Mouse (Mus musculus) limb, embryonic 14.5 days (tissue): Measurements from ENCODE around the gene Tmem19. TPM values are rescaled to one million over a fixed set of nuclear protein-coding genes. Genes with fewer than 3 reads are reported as not detected.

ENCODE experiments used
- ATAC-seq: fragments of 200-750 bp; cut with Nextera tagmentation; 2 replicates; pipeline ENCODE4 v1.8.0; 2017; ENCODE audit warnings: low read depth, moderate number of reproducible peaks, moderate TSS enrichment; ENCODE audit not compliant: low FRiP score
- DNase-seq: peaks from one replicate; pipeline ENCODE4 v3.0.0-alpha.2; 2015; ENCODE audit warnings: low spot score
- H3K27ac ChIP-seq: fragments of 300-500 bp; sonication (generic); replicated peaks from 2 replicates; pipeline ENCODE4 v1.5.1; 2014; ENCODE audit warnings: low read depth, mild to moderate bottlenecking, low read length, moderate library complexity, mixed read lengths
- H3K27me3 ChIP-seq: fragments of 300-500 bp; sonication (generic); 2 replicates; pipeline ENCODE4 v1.6.1; 2014; ENCODE audit warnings: low read length, mixed read lengths; ENCODE audit not compliant: control insufficient read depth, insufficient read depth
- H3K36me3 ChIP-seq: fragments of 300-500 bp; sonication (generic); 2 replicates; pipeline ENCODE4 v1.6.1; 2014; ENCODE audit warnings: mild to moderate bottlenecking, low read length, moderate library complexity, mixed read lengths; ENCODE audit not compliant: control insufficient read depth, insufficient read depth
- H3K4me1 ChIP-seq: fragments of 300-500 bp; sonication (generic); 2 replicates; pipeline ENCODE4 v1.6.1; 2014; ENCODE audit warnings: antibody characterized with exemption, low read length, mixed read lengths; ENCODE audit not compliant: control insufficient read depth, insufficient read depth
- H3K4me2 ChIP-seq: fragments of 300-500 bp; sonication (generic); replicated peaks from 2 replicates; pipeline ENCODE4 v1.6.1; 2014; ENCODE audit warnings: low read depth, mild to moderate bottlenecking, low read length, moderate library complexity; ENCODE audit not compliant: severe bottlenecking
- H3K4me3 ChIP-seq: fragments of 300-500 bp; sonication (generic); replicated peaks from 2 replicates; pipeline ENCODE4 v1.5.1; 2014; ENCODE audit warnings: low read length
- H3K9ac ChIP-seq: fragments of 300-500 bp; sonication (generic); 2 replicates; pipeline ENCODE4 v1.6.1; 2014; ENCODE audit warnings: mild to moderate bottlenecking, low read depth, low read length, moderate library complexity; ENCODE audit not compliant: severe bottlenecking
- H3K9me3 ChIP-seq: fragments of 300-500 bp; sonication (generic); 2 replicates; pipeline ENCODE4 v1.6.1; 2016; ENCODE audit warnings: low read length; ENCODE audit not compliant: control insufficient read depth
- POLR2A ChIP-seq: fragments of 200-500 bp; IDR thresholded peaks from 2 replicates; pipeline ENCODE4 v1.8.0; 2012; ENCODE audit warnings: inconsistent platforms, mild to moderate bottlenecking, moderate library complexity, borderline replicate concordance; ENCODE audit not compliant: insufficient read depth, insufficient read length; ENCODE audit errors: extremely low read depth
- WGBS: fragments of 180-500 bp; shearing (Covaris S2); extraction: QIAGEN DNeasy Blood & Tissue Kit; methylation state at CpG from one replicate; pipeline ENCODE4 v1.1.7; 2014; 5-methylcytosine and 5-hydroxymethylcytosine counted together
- polyA plus RNA-seq, 2 experiments: library from polyadenylated mRNA; depleted of rRNA in 1 of 2; stranded (reverse) in 1 of 2; unstranded in 1 of 2; fragments of >200 nt; fragmentation: Nextera tagmentation in 1 of 2; extraction: Ambion mirVana in 1 of 2; gene quantifications; 2 replicates each; pipeline versions ENCODE4 v1.2.1 to v1.2.3; 2012 to 2014

Tmem19 gene
- polyA plus RNA-seq (2012; rRNA removed), result 18.2 and 19.2 TPM in 2 replicates
- 26.4 and 30.1 TPM in 2 replicates for polyA plus RNA-seq (2014; fragmentation: Nextera tagmentation; extraction: Ambion mirVana)

- under 1% methylated on average over 44 of the region's 58 CpGs for WGBS
- H3K9me3 ChIP-seq, result no peaks in the 10 kb centered on the region
- H3K27me3 ChIP-seq, result no peaks in the 10 kb centered on the region
- peak within 1 kb of the TSS; percentile 57 for H3K4me3 ChIP-seq
- peak; percentile 99 for ATAC-seq
- 0 out of 2 replicates have a peak, but pooled peaks cover 8% of the 10 kb centered on the region for H3K4me1 ChIP-seq
- H3K4me2 ChIP-seq, result peak within 1 kb of the TSS; percentile 68
- no peaks in the 10 kb centered on the region for H3K36me3 ChIP-seq
- peak within 1 kb of the TSS; percentile 55 for H3K9ac ChIP-seq
- peak; percentile 97 for DNase-seq
- TF ChIP-seq POLR2A, result peak; percentile 83; the same call in 1 of the 2 replicates
- H3K27ac ChIP-seq, result peak within 1 kb of the TSS; percentile 90
These were observed at the start of gene Tmem19 for GRCm38 (mm10) chr10:115361840-115362622. Gene Tmem19, minus strand, starts transcription at chr10:115362501.

GRCm38 (mm10) chr10:115406393-115406792 is 44.1 kb upstream of the Tmem19 start:
- no peak overlapping the region for H3K27ac ChIP-seq
- no peak for TF ChIP-seq POLR2A
- H3K4me3 ChIP-seq, result no peak overlapping the region
- H3K4me1 ChIP-seq, result no peaks in the 10 kb centered on the region
- WGBS, result 60% methylated on average over 6 of the region's 6 CpGs
- no peaks in the 10 kb centered on the region for H3K27me3 ChIP-seq
- no peak overlapping the region for H3K4me2 ChIP-seq
- DNase-seq (peak; percentile 78), ATAC-seq (no peak)
- no peak overlapping the region for H3K9ac ChIP-seq
- H3K9me3 ChIP-seq, result no peaks in the 10 kb centered on the region
- H3K36me3 ChIP-seq, result peaks cover 74% of the 10 kb centered on the region

GRCm38 (mm10) chr10:115391896-115392295 is 29.6 kb upstream of the Tmem19 start:
- Histone ChIP-seq H3K4me3 (no peak overlapping the region), H3K4me1 (peaks cover 12% of the 10 kb centered on the region), H3K27ac (no peak overlapping the region), H3K4me2 (no peak overlapping the region), H3K27me3 (no peaks in the 10 kb centered on the region), H3K9ac (no peak overlapping the region), H3K9me3 (no peaks in the 10 kb centered on the region), H3K36me3 (peaks cover 67% of the 10 kb centered on the region)
- DNase-seq (no peak), ATAC-seq (no peak)
- TF ChIP-seq POLR2A, result no peak
- 89% methylated on average over 1 of the region's 1 CpGs for WGBS

- 92% methylated on average over 4 of the region's 4 CpGs for WGBS
- H3K27me3 ChIP-seq, result no peaks in the 10 kb centered on the region
- H3K4me2 ChIP-seq, result no peak overlapping the region
- peaks cover 12% of the 10 kb centered on the region for H3K4me1 ChIP-seq
- H3K27ac ChIP-seq, result no peak overlapping the region
- no peaks in the 10 kb centered on the region for H3K9me3 ChIP-seq
- TF ChIP-seq POLR2A, result no peak
- no peak for ATAC-seq
- H3K9ac ChIP-seq, result no peak overlapping the region
- no peak for DNase-seq
- H3K4me3 ChIP-seq, result no peak overlapping the region
- H3K36me3 ChIP-seq, result peaks cover 67% of the 10 kb centered on the region
These were observed 28.8 kb upstream of the Tmem19 start for GRCm38 (mm10) chr10:115391076-115391475.

GRCm38 (mm10) chr10:115387891-115388290 is 25.6 kb upstream of the Tmem19 start:
- Histone ChIP-seq H3K27me3 (no peaks in the 10 kb centered on the region), H3K4me1 (peaks cover 17% of the 10 kb centered on the region), H3K9me3 (no peaks in the 10 kb centered on the region), H3K9ac (no peak overlapping the region), H3K27ac (no peak overlapping the region), H3K4me3 (no peak overlapping the region), H3K36me3 (peaks cover 38% of the 10 kb centered on the region), H3K4me2 (no peak overlapping the region)
- no peak for TF ChIP-seq POLR2A
- ATAC-seq (no peak), DNase-seq (no peak)
- whole genome bisulfite sequencing, result 90% methylated on average over 3 of the region's 3 CpGs
